Mouse (Mus musculus): ENCODE measurements at regions not wholly inside any gene's neighbourhood (a gene's known extent, or its start where the extent isn't known, plus 50 kb on each side); places are given as distances from the start of the nearest gene placed in this dataset.

DNA sequence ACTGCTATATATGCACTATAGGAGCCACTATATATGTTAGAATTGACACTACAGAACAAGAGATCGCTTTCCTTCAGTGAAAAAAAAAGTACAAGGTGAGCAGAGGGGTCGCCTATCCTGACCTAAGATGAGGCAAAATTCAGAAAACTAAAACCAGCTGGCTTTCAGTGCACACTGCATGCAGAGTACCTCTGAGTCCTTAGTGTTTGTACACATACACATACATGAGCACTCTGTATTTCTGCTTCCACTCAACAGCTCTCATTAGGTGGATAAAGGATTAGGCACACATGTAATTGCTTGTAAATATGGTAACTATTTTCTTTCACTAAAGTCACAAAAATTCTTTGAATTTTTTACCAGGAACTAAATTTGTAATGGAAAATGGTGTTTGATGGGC, 251.5 kb upstream of the 1700008P02Rik start:
- Histone ChIP-seq H3K4me3 (ENCODE audit: low read depth, low read length) (no peak overlapping the region), H3K27me3 (replicated peaks; ENCODE audit: control insufficient read depth, insufficient read depth, low read length) (no peaks in the 10 kb centered on the region), H3K4me2 (ENCODE audit: low read depth, low read length) (no peak overlapping the region), H3K9ac (ENCODE audit: low read depth, low read length) (no peak overlapping the region), H3K4me1 (ENCODE audit: control insufficient read depth, insufficient read depth, low read length) (no peaks in the 10 kb centered on the region), H3K9me3 (ENCODE audit: control insufficient read depth, low read length) (no peaks in the 10 kb centered on the region), H3K27ac (replicated peaks; ENCODE audit: low read depth, low read length) (no peak overlapping the region), H3K36me3 (ENCODE audit: control insufficient read depth, insufficient read depth, low read length) (no peaks in the 10 kb centered on the region)
- ATAC-seq (ENCODE audit: low read depth) (no peak), DNase-seq (ENCODE audit: low spot score) (no peak)
- WGBS = 40% methylated on average over 2 of the region's 2 CpGs

DNA sequence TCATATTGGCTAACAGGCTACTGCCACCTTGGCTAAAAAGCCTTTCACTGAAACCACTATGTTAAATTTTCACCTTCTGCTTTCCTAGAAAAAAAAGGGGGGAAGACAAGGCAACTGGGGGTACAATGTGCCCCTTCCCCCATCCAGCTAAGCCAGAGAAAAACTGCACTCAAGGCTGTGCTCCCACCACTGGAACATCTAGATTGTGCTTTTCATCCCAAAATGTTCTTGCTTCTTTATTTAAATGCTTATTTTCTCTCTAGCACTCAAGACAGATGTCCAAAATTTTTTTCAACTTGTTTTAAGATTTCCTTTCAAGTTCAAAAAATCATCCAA, 245.9 kb upstream of the 1700008P02Rik start:
- DNase-seq (ENCODE audit: low spot score) (no peak), ATAC-seq (ENCODE audit: low read depth) (no peak)
- Histone ChIP-seq H3K4me3 (ENCODE audit: low read depth, low read length) (no peak overlapping the region), H3K4me2 (ENCODE audit: low read depth, low read length) (no peak overlapping the region), H3K4me1 (ENCODE audit: control insufficient read depth, insufficient read depth, low read length) (no peaks in the 10 kb centered on the region), H3K27ac (replicated peaks; ENCODE audit: low read depth, low read length) (no peak overlapping the region), H3K9me3 (ENCODE audit: control insufficient read depth, low read length) (no peaks in the 10 kb centered on the region), H3K27me3 (replicated peaks; ENCODE audit: control insufficient read depth, insufficient read depth, low read length) (no peaks in the 10 kb centered on the region), H3K36me3 (ENCODE audit: control insufficient read depth, insufficient read depth, low read length) (no peaks in the 10 kb centered on the region), H3K9ac (ENCODE audit: low read depth, low read length) (no peak overlapping the region)

DNA sequence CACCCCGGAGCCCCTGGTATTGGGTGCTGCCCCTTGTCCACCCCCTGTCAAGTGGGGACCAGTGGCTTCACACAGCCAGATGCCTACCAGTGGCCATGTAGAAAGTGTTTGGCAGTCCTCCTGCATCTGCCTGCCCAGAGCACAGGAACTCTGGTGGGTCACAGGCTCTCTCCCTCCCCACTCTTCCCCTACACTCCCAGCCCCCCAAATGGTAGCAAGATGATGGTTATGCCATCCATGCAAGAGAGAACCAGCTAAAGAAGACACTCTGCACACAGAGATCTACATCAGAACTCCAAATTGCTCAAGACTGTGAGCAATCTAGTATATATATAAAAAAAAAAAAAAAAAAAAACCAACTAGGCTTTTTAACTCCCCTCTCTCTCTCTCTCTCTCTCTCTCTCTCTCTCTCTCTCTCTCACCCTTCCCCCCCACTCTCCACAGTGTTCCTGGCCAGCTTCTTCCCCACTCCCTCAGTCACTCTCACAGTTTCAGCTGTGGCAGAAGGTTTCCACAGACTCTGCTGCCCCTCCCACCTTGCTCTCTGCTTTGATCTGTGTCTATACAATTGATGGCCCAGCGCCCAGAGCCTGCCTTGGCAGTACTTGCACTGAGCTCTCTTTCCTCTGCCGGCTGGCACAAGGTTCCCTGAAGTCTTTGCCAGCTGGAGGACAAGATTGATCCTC, 245.4 kb upstream of the 1700008P02Rik start:
- Histone ChIP-seq H3K4me3 (ENCODE audit: low read depth, low read length) (no peak overlapping the region), H3K9me3 (ENCODE audit: control insufficient read depth, low read length) (no peaks in the 10 kb centered on the region), H3K36me3 (ENCODE audit: control insufficient read depth, insufficient read depth, low read length) (no peaks in the 10 kb centered on the region), H3K9ac (ENCODE audit: low read depth, low read length) (no peak overlapping the region), H3K4me2 (ENCODE audit: low read depth, low read length) (no peak overlapping the region), H3K4me1 (ENCODE audit: control insufficient read depth, insufficient read depth, low read length) (no peaks in the 10 kb centered on the region), H3K27ac (replicated peaks; ENCODE audit: low read depth, low read length) (no peak overlapping the region), H3K27me3 (replicated peaks; ENCODE audit: control insufficient read depth, insufficient read depth, low read length) (no peaks in the 10 kb centered on the region)
- ATAC-seq (ENCODE audit: low read depth) (no peak), DNase-seq (ENCODE audit: low spot score) (peak; percentile 66)
- WGBS = 48% methylated on average over 3 of the region's 3 CpGs

DNA sequence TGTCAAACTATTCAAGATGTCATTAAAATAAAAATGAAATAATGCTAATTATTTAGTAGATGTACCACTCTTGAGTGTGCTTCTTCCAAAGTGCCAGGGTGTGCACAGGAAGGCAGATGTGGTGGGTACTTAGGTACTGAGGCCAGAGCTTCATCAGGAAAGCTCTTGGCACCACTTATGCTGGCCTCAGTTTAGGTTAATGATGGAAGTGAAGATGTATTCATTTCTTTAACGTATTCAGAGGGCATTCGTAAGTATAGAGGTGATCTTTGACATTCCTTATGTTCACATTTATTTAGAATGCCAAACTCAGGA, 239.6 kb upstream of the 1700008P02Rik start:
- DNase-seq (ENCODE audit: low spot score) (no peak), ATAC-seq (ENCODE audit: low read depth) (no peak)
- Histone ChIP-seq H3K27ac (replicated peaks; ENCODE audit: low read depth, low read length) (no peak overlapping the region), H3K4me3 (ENCODE audit: low read depth, low read length) (no peak overlapping the region), H3K36me3 (ENCODE audit: control insufficient read depth, insufficient read depth, low read length) (no peaks in the 10 kb centered on the region), H3K9me3 (ENCODE audit: control insufficient read depth, low read length) (no peaks in the 10 kb centered on the region), H3K9ac (ENCODE audit: low read depth, low read length) (no peak overlapping the region), H3K4me1 (ENCODE audit: control insufficient read depth, insufficient read depth, low read length) (no peaks in the 10 kb centered on the region), H3K27me3 (replicated peaks; ENCODE audit: control insufficient read depth, insufficient read depth, low read length) (no peaks in the 10 kb centered on the region), H3K4me2 (ENCODE audit: low read depth, low read length) (no peak overlapping the region)
- WGBS = 88% methylated on average over 2 of the region's 2 CpGs

DNA sequence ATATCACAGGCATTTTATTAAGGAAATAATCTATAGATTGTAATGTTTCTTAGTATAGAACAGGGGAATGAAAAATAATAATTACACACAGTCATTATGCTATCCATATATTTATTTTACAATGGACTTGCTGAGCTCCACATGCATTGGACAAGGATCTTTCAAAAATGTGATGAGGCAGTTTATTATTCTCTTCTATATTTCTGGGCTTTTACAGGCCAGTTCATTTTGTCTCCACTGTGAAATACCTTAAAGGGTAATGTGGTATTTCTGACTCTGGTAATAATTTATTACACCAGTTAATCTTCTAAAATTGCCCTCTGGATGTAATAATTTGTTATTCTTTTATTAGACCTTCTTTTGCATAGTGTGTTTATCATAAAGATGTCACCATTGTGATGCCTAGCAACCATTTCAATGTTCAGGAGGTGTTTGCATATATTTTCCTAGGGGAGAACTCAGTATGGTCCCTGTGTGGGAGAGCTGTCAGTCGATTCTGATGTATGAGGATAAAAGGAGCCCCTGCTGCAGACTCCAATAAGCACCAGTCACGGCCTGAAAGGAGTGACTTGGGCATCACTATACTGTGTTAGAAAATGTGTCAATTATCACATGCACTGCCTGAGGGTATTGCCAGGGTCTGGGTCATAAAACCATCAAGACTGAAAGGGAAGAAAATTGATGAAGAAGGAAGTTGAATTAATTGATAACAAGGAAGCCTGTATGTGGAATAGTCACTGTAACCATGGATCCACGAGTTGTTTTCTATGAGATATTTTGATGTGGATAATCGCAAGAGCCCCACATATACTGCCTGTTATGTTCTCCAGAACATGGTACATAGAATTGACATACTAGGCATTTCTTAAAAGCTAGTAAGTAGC, 239.0 kb upstream of the 1700008P02Rik start:
- Histone ChIP-seq H3K9me3 (ENCODE audit: control insufficient read depth, low read length) (no peaks in the 10 kb centered on the region), H3K9ac (ENCODE audit: low read depth, low read length) (no peak overlapping the region), H3K4me2 (ENCODE audit: low read depth, low read length) (no peak overlapping the region), H3K27ac (replicated peaks; ENCODE audit: low read depth, low read length) (no peak overlapping the region), H3K27me3 (replicated peaks; ENCODE audit: control insufficient read depth, insufficient read depth, low read length) (no peaks in the 10 kb centered on the region), H3K4me1 (ENCODE audit: control insufficient read depth, insufficient read depth, low read length) (no peaks in the 10 kb centered on the region), H3K36me3 (ENCODE audit: control insufficient read depth, insufficient read depth, low read length) (no peaks in the 10 kb centered on the region), H3K4me3 (ENCODE audit: low read depth, low read length) (no peak overlapping the region)
- WGBS = 53% methylated on average over 4 of the region's 4 CpGs
- DNase-seq (ENCODE audit: low spot score) (no peak), ATAC-seq (ENCODE audit: low read depth) (no peak)

DNA sequence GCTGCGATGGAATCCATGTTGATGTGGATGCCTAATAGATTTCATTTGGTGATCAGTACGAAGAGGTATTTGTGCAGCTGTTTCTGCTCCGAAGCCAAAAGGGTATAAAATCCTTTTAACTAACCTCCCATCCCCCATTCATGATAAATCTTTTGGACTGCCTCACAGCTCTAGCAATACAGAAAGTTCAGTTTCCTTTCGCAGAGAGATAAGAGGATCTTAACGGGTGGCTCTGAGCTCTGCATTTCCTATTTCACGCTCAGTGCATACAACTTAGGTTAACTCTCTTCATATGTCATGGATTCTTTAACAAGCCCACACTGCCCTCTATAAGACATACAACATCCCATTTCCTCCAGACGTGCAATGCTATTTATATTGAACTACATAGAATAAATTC, 199.1 kb upstream of the 1700008P02Rik start:
- H3K27me3 ChIP-seq (replicated peaks; ENCODE audit: control insufficient read depth, insufficient read depth, low read length) = no peaks in the 10 kb centered on the region
- H3K4me2 ChIP-seq (ENCODE audit: low read depth, low read length) = no peak overlapping the region
- no peak overlapping the region for H3K4me3 ChIP-seq (ENCODE audit: low read depth, low read length)
- H3K4me1 ChIP-seq (ENCODE audit: control insufficient read depth, insufficient read depth, low read length) = no peaks in the 10 kb centered on the region
- no peaks in the 10 kb centered on the region for H3K36me3 ChIP-seq (ENCODE audit: control insufficient read depth, insufficient read depth, low read length)
- ATAC-seq (ENCODE audit: low read depth) = no peak
- H3K9ac ChIP-seq (ENCODE audit: low read depth, low read length) = no peak overlapping the region
- no peak overlapping the region for H3K27ac ChIP-seq (replicated peaks; ENCODE audit: low read depth, low read length)
- H3K9me3 ChIP-seq (ENCODE audit: control insufficient read depth, low read length) = no peaks in the 10 kb centered on the region
- DNase-seq (ENCODE audit: low spot score) = peak; percentile 30
- WGBS = 48% methylated on average over 7 of the region's 7 CpGs

DNA sequence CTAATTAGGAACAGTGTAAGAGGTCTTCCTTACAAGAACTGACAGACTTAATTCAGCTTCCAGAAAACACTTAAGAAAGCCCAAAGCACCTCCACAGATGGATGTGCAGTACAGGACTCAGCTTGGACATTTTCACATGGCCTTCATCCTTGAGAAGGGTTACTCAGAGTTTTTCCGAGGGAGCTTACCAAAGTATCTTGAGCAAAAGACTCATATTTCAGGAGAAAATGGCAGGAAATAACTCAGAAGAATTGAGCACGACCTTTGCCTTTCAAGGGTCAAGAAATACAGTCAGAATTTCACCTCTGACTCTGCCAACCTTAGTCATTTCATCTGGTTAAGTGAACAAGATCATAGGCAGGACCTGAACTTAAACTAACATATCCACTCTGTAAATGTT, 192.1 kb upstream of the 1700008P02Rik start:
- Histone ChIP-seq H3K4me1 (ENCODE audit: control insufficient read depth, insufficient read depth, low read length) (no peaks in the 10 kb centered on the region), H3K9ac (ENCODE audit: low read depth, low read length) (no peak overlapping the region), H3K4me2 (ENCODE audit: low read depth, low read length) (no peak overlapping the region), H3K9me3 (ENCODE audit: control insufficient read depth, low read length) (no peaks in the 10 kb centered on the region), H3K4me3 (ENCODE audit: low read depth, low read length) (no peak overlapping the region), H3K36me3 (ENCODE audit: control insufficient read depth, insufficient read depth, low read length) (no peaks in the 10 kb centered on the region), H3K27ac (replicated peaks; ENCODE audit: low read depth, low read length) (no peak overlapping the region), H3K27me3 (replicated peaks; ENCODE audit: control insufficient read depth, insufficient read depth, low read length) (no peaks in the 10 kb centered on the region)
- 11% methylated on average over 2 of the region's 2 CpGs for WGBS
- no peak for DNase-seq (ENCODE audit: low spot score)
- ATAC-seq (ENCODE audit: low read depth) = no peak

DNA sequence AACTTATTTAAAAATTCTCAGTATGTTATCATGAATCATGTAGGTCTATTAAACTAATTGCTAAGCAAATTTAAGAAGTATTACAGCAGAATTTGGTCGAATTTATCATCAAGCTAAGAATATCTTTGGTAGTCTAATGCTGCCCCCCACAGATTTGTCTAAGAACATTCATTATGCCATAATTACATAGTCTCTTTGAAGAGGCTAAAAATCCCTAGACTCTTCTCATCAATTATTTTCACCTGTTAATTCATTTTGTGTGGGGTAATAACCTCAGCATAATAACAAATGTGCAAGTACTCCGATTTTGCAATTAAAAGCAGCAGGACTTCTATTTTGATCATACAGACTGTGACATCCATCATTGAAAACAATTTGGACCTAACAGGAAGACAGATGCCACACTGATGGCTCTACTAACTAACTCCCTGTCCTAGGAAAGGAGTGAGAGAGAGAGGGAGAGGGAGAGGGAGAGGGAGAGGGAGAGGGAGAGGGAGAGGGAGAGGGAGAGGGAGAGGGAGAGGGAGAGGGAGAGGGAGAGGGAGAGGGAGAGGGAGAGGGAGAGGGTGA, 189.2 kb upstream of the 1700008P02Rik start:
- Histone ChIP-seq H3K9me3 (ENCODE audit: control insufficient read depth, low read length) (no peaks in the 10 kb centered on the region), H3K36me3 (ENCODE audit: control insufficient read depth, insufficient read depth, low read length) (no peaks in the 10 kb centered on the region), H3K27ac (replicated peaks; ENCODE audit: low read depth, low read length) (no peak overlapping the region), H3K27me3 (replicated peaks; ENCODE audit: control insufficient read depth, insufficient read depth, low read length) (no peaks in the 10 kb centered on the region), H3K4me3 (ENCODE audit: low read depth, low read length) (no peak overlapping the region), H3K4me2 (ENCODE audit: low read depth, low read length) (no peak overlapping the region), H3K4me1 (ENCODE audit: control insufficient read depth, insufficient read depth, low read length) (no peaks in the 10 kb centered on the region), H3K9ac (ENCODE audit: low read depth, low read length) (no peak overlapping the region)
- 39% methylated on average over 2 of the region's 2 CpGs for WGBS
- ATAC-seq (ENCODE audit: low read depth) = no peak
- DNase-seq (ENCODE audit: low spot score) = peak; percentile 7

Data from embryonic facial prominence, embryonic 14.5 days (tissue).